Mouse (Mus musculus) limb, embryonic 11.5 days (tissue): ENCODE results near the gene Slc22a26. TPM values are rescaled to one million over a fixed set of nuclear protein-coding genes. Genes with fewer than 3 reads are reported as not detected.
"Not testable (repeated sequence)": the region's sequence is repeated elsewhere in the genome, so short reads cannot be mapped to it uniquely, and the experiment has no call there.

ENCODE experiments used
- ATAC-seq: fragments of 200-750 bp; cut with Nextera tagmentation; 2 replicates; pipeline ENCODE4 v1.8.0; 2017; ENCODE audit warnings: low read depth; ENCODE audit not compliant: insufficient number of reproducible peaks, low FRiP score, low TSS enrichment
- DNase-seq: peaks from one replicate; pipeline ENCODE4 v3.0.0-alpha.2; 2015; ENCODE audit warnings: low spot score
- H3K27ac ChIP-seq: fragments of 300-500 bp; sonication (generic); replicated peaks from 2 replicates; pipeline ENCODE4 v1.5.1; 2014; ENCODE audit warnings: low read depth, mild to moderate bottlenecking, low read length
- H3K27me3 ChIP-seq: fragments of 300-500 bp; sonication (generic); 2 replicates; pipeline ENCODE4 v1.6.1; 2014; ENCODE audit warnings: mild to moderate bottlenecking, low read length, mixed read lengths; ENCODE audit not compliant: control insufficient read depth, insufficient read depth
- H3K36me3 ChIP-seq: fragments of 300-500 bp; sonication (generic); 2 replicates; pipeline ENCODE4 v1.6.1; 2014; ENCODE audit warnings: mild to moderate bottlenecking, low read length, moderate library complexity, mixed read lengths; ENCODE audit not compliant: control insufficient read depth, insufficient read depth
- H3K4me1 ChIP-seq: fragments of 300-500 bp; sonication (generic); 2 replicates; pipeline ENCODE4 v1.6.1; 2014; ENCODE audit warnings: low read length, mixed read lengths; ENCODE audit not compliant: control insufficient read depth, insufficient read depth
- H3K4me2 ChIP-seq: fragments of 300-500 bp; sonication (generic); 2 replicates; pipeline ENCODE4 v1.6.1; 2014; ENCODE audit warnings: low read depth, mild to moderate bottlenecking, moderate library complexity; ENCODE audit not compliant: severe bottlenecking
- H3K4me3 ChIP-seq: fragments of 300-500 bp; sonication (generic); 2 replicates; pipeline ENCODE4 v1.5.1; 2014; ENCODE audit warnings: low read depth, low read length
- H3K9ac ChIP-seq: fragments of 300-500 bp; sonication (generic); 2 replicates; pipeline ENCODE4 v1.6.1; 2014; ENCODE audit warnings: mild to moderate bottlenecking, low read length
- H3K9me3 ChIP-seq: fragments of 300-500 bp; sonication (generic); 2 replicates; pipeline ENCODE4 v1.6.1; 2016; ENCODE audit warnings: low read length; ENCODE audit not compliant: control insufficient read depth
- WGBS: fragments of 180-500 bp; shearing (Covaris S2); extraction: QIAGEN DNeasy Blood & Tissue Kit; methylation state at CpG from one replicate; pipeline ENCODE4 v1.1.7; 2014; 5-methylcytosine and 5-hydroxymethylcytosine counted together
- polyA plus RNA-seq: library from polyadenylated mRNA; unstranded; fragments of >200 nt; fragmentation: Nextera tagmentation; extraction: Ambion mirVana; gene quantifications from 2 replicates; pipeline ENCODE4 v1.2.1, GENCODE M21; 2014

Gene Slc22a26
- not detected in 2 replicates for polyA plus RNA-seq

DNA sequence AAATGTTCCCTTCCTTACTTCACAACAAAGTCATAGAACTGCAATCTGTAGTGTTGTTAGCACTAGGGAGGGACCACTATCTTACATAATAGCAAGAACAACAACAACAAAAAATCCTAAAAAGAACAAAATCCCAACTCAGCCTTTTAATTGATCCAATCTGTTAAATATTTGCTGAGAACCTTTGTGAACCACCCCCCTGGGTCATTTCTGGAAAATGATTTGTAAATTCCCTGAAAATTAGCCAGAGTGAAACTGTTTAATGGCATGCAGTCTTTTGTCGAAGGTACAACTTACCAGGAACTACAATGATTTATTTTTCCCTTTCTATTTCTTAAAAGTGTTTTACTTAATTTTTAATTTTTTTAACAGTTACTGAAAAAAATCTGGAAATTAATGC, at the start of gene Slc22a26:
Slc22a26 (minus strand) TSS at position 97 of the 400 bp plus-strand sequence.
- WGBS: 88% methylated on average over 1 of the region's 1 CpGs
- DNase-seq (no peak), ATAC-seq (no peak)
- H3K4me3 ChIP-seq: no peak within 1 kb of the TSS
- no peaks in the 10 kb centered on the region for H3K4me1 ChIP-seq
- H3K9ac ChIP-seq: no peak within 1 kb of the TSS
- no peaks in the 10 kb centered on the region for H3K36me3 ChIP-seq
- H3K9me3 ChIP-seq: no peaks in the 10 kb centered on the region
- no peak within 1 kb of the TSS for H3K4me2 ChIP-seq
- H3K27me3 ChIP-seq: no peaks in the 10 kb centered on the region
- H3K27ac ChIP-seq: no peak within 1 kb of the TSS

DNA sequence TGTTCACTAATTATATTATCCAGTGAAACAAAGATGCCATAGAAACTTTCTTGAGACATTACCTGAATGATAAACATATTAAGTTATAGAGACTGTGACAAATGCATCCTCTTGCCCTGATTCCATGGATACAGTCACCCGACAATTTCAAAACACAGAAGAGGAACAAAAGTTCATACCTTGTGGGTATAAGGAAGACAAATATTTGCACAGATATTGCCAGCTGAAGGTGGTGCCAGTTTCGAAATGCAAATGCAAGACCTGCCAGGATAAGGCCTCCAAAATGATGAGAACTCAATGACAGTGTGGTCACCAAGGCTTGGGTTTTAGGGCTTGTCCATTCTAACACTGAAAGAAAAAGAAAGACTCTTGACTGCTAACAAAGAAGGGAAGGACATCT, 27.4 kb upstream of the Slc22a26 start:
- Histone ChIP-seq H3K27ac (no peak overlapping the region), H3K4me1 (no peaks in the 10 kb centered on the region), H3K27me3 (no peaks in the 10 kb centered on the region), H3K4me3 (no peak overlapping the region), H3K4me2 (no peak overlapping the region), H3K9ac (no peak overlapping the region), H3K36me3 (no peaks in the 10 kb centered on the region), H3K9me3 (no peaks in the 10 kb centered on the region)
- DNase-seq: no peak
- 67% methylated on average over 2 of the region's 2 CpGs for WGBS
- ATAC-seq: no peak

- H3K4me1 ChIP-seq: no peaks in the 10 kb centered on the region
- ATAC-seq (no peak), DNase-seq (no peak)
- no peaks in the 10 kb centered on the region for H3K27me3 ChIP-seq
- H3K9me3 ChIP-seq: no peaks in the 10 kb centered on the region
- H3K36me3 ChIP-seq: no peaks in the 10 kb centered on the region
- H3K4me2 ChIP-seq: no peak overlapping the region
- H3K27ac ChIP-seq: no peak overlapping the region
- H3K4me3 ChIP-seq: no peak overlapping the region
- 100% methylated on average over 1 of the region's 1 CpGs for WGBS
- no peak overlapping the region for H3K9ac ChIP-seq
Measured at GRCm38 (mm10) chr19:7790571-7790970, 11.9 kb downstream of the Slc22a26 start.

GRCm38 (mm10) chr19:7775306-7775705, 27.2 kb downstream of the Slc22a26 start:
- no peaks in the 10 kb centered on the region for H3K4me1 ChIP-seq
- H3K36me3 ChIP-seq: no peaks in the 10 kb centered on the region
- no peak for DNase-seq
- no peak overlapping the region for H3K4me3 ChIP-seq
- no peaks in the 10 kb centered on the region for H3K27me3 ChIP-seq
- no peak overlapping the region for H3K4me2 ChIP-seq
- WGBS: 81% methylated on average over 4 of the region's 4 CpGs
- ATAC-seq: no peak
- no peak overlapping the region for H3K27ac ChIP-seq
- no peak overlapping the region for H3K9ac ChIP-seq
- H3K9me3 ChIP-seq: no peaks in the 10 kb centered on the region

- Histone ChIP-seq H3K4me1 (no peaks in the 10 kb centered on the region), H3K4me3 (no peak overlapping the region), H3K4me2 (no peak overlapping the region), H3K27me3 (no peaks in the 10 kb centered on the region), H3K27ac (no peak overlapping the region), H3K36me3 (no peaks in the 10 kb centered on the region), H3K9me3 (no peaks in the 10 kb centered on the region), H3K9ac (no peak overlapping the region)
- ATAC-seq (no peak), DNase-seq (no peak)
- WGBS: 90% methylated on average over 2 of the region's 2 CpGs
Measured at GRCm38 (mm10) chr19:7766124-7766523, 36.3 kb downstream of the Slc22a26 start.

DNA sequence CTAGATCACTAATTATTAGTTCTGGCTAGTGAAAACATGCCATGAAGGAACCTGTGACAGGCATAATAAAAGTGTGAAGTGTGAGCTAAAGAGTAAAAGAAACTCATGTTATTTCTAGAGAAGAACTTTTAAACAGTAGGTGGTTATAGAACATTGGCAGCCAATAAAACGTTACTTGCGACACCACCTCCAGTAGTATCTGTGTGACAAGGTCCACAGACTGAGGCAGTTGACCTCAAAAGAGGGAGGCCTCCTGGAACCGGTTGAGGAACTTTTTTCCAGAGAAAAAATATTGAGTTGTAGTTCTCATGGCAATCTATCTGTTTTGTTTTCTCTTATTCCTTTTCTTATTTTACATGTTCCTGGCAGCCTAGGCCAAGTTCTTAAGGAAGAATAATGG, 36.9 kb downstream of the Slc22a26 start:
- WGBS: 82% methylated on average over 3 of the region's 3 CpGs
- no peak overlapping the region for H3K9ac ChIP-seq
- no peak for ATAC-seq
- no peaks in the 10 kb centered on the region for H3K9me3 ChIP-seq
- H3K4me3 ChIP-seq: no peak overlapping the region
- H3K4me1 ChIP-seq: no peaks in the 10 kb centered on the region
- H3K36me3 ChIP-seq: no peaks in the 10 kb centered on the region
- no peak for DNase-seq
- H3K4me2 ChIP-seq: no peak overlapping the region
- H3K27me3 ChIP-seq: no peaks in the 10 kb centered on the region
- H3K27ac ChIP-seq: no peak overlapping the region

DNA sequence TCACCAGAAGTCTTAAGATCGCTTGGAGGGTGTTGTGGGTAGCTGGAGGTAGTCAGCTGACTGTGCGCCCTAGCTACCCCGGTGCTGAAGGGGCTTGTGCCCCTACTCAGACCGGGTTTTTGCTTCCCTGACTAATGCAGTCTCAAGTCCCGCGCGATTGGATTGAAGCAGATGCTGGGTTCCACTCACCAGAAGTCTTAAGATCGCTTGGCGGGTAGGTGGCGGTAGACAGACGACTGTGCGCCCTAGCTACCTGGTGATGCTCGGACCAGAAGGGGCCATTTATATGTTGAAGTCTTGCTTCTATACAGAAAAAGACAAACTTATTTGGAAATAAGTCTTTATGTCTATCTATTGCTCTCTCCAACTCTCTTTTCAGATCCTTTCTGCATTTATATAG, 49.1 kb downstream of the Slc22a26 start:
- 70% methylated on average over 13 of the region's 13 CpGs for WGBS
- not testable (repeated sequence) for ATAC-seq, H3K36me3 ChIP-seq, DNase-seq, H3K27me3 ChIP-seq, H3K27ac ChIP-seq, H3K4me1 ChIP-seq, H3K4me2 ChIP-seq, H3K9me3 ChIP-seq, H3K4me3 ChIP-seq, H3K9ac ChIP-seq

Other genes with a start within 250 kb of the Slc22a26 start
- 5.4 and 7.6 TPM in 2 replicates for gene Pla2g16, start 245.2 kb downstream of the Slc22a26 start, polyA plus RNA-seq
- 0.30 and 0.93 TPM in 2 replicates for gene Lgals12, start 195.5 kb downstream of the Slc22a26 start, polyA plus RNA-seq
- gene Hrasls5, start 190.1 kb downstream of the Slc22a26 start, polyA plus RNA-seq: not detected in 2 replicates
- gene Slc22a19, start 91.4 kb downstream of the Slc22a26 start, polyA plus RNA-seq: not detected in 2 replicates
- gene Slc22a27, start 163.4 kb upstream of the Slc22a26 start, polyA plus RNA-seq: not detected in 2 replicates